Mouse (Mus musculus): ENCODE data around the gene Dgkb. TPM values are rescaled to one million over a fixed set of nuclear protein-coding genes. Genes with fewer than 3 reads are reported as not detected.

Gene Dgkb
- polyA plus RNA-seq, 1 experiment from 2014 or later, result 0.71 TPM

DNA sequence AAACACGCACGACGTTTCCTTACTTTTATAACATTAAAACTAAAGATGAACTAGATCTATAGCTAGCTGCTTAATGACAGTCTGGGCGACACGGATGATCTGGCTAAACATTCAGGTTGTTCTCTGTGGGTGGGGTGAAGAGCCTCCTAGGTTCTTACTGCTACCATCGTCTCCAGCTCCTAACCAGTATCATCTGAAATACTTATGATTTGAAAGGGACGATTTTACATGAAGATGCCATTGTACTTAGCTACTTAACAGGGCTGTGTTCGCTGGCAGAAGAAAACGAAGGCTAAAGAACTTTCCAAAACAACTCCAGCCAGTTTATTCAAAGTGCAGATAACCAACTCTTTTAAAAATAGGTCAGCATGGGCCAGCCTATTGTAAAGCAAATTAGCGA lies 63.9 kb downstream of the Dgkb start:
- ATAC-seq (ENCODE audit: low FRiP score), result no peak
- 2% methylated on average over 10 of the region's 10 CpGs for whole genome bisulfite sequencing
- no peak for DNase-seq (ENCODE audit: low spot score, missing footprints)
- H3K4me3 ChIP-seq (ENCODE audit: low read depth, low read length), result peak overlapping the region; percentile 40
- peak overlapping the region; percentile 87 for H3K4me2 ChIP-seq
- H3K36me3 ChIP-seq (ENCODE audit: control insufficient read depth, insufficient read depth, low read length), result no peaks in the 10 kb centered on the region
- peaks cover 3% of the 10 kb centered on the region; the same call in 1 of the 2 replicates for H3K4me1 ChIP-seq (ENCODE audit: control insufficient read depth, insufficient read depth, low read length)
- H3K9ac ChIP-seq (ENCODE audit: low read length), result peak overlapping the region; percentile 51; the same call in 1 of the 2 replicates
- no peaks in the 10 kb centered on the region for H3K9me3 ChIP-seq (ENCODE audit: control insufficient read depth, low read length)
- H3K27ac ChIP-seq (ENCODE audit: low read depth, low read length), result no peak overlapping the region
- no peaks in the 10 kb centered on the region for H3K27me3 ChIP-seq (ENCODE audit: control insufficient read depth, insufficient read depth, low read length)

GRCm38 (mm10) chr12:37882796-37883195 lies 65.3 kb downstream of the Dgkb start:
- WGBS, result 78% methylated on average over 1 of the region's 1 CpGs
- Histone ChIP-seq H3K27me3 (ENCODE audit: control insufficient read depth, insufficient read depth, low read length) (no peaks in the 10 kb centered on the region), H3K4me3 (ENCODE audit: low read depth, low read length) (no peak overlapping the region), H3K27ac (ENCODE audit: low read depth, low read length) (no peak overlapping the region), H3K36me3 (ENCODE audit: control insufficient read depth, insufficient read depth, low read length) (no peaks in the 10 kb centered on the region), H3K9ac (ENCODE audit: low read length) (no peak overlapping the region), H3K9me3 (ENCODE audit: control insufficient read depth, low read length) (no peaks in the 10 kb centered on the region), H3K4me1 (ENCODE audit: control insufficient read depth, insufficient read depth, low read length) (peaks cover 3% of the 10 kb centered on the region; the same call in 1 of the 2 replicates), H3K4me2 (no peak overlapping the region)
- no peak for DNase-seq (ENCODE audit: low spot score, missing footprints)
- ATAC-seq (ENCODE audit: low FRiP score), result no peak

- Histone ChIP-seq H3K36me3 (ENCODE audit: control insufficient read depth, insufficient read depth, low read length) (no peaks in the 10 kb centered on the region), H3K9ac (ENCODE audit: low read length) (no peak overlapping the region), H3K4me3 (ENCODE audit: low read depth, low read length) (no peak overlapping the region), H3K4me2 (no peak overlapping the region), H3K27me3 (ENCODE audit: control insufficient read depth, insufficient read depth, low read length) (no peaks in the 10 kb centered on the region), H3K4me1 (ENCODE audit: control insufficient read depth, insufficient read depth, low read length) (peaks cover 3% of the 10 kb centered on the region; the same call in 1 of the 2 replicates), H3K9me3 (ENCODE audit: control insufficient read depth, low read length) (no peaks in the 10 kb centered on the region), H3K27ac (ENCODE audit: low read depth, low read length) (no peak overlapping the region)
- no peak for ATAC-seq (ENCODE audit: low FRiP score)
- DNase-seq (ENCODE audit: low spot score, missing footprints), result no peak
- 86% methylated on average over 4 of the region's 4 CpGs for WGBS
Observed at GRCm38 (mm10) chr12:37883781-37884180, 66.3 kb downstream of the Dgkb start.

- no peak for DNase-seq (ENCODE audit: low spot score, missing footprints)
- Histone ChIP-seq H3K9me3 (ENCODE audit: control insufficient read depth, low read length) (no peaks in the 10 kb centered on the region), H3K36me3 (ENCODE audit: control insufficient read depth, insufficient read depth, low read length) (no peaks in the 10 kb centered on the region), H3K9ac (ENCODE audit: low read length) (no peak overlapping the region), H3K27ac (ENCODE audit: low read depth, low read length) (no peak overlapping the region), H3K27me3 (ENCODE audit: control insufficient read depth, insufficient read depth, low read length) (no peaks in the 10 kb centered on the region), H3K4me1 (ENCODE audit: control insufficient read depth, insufficient read depth, low read length) (no peaks in the 10 kb centered on the region), H3K4me3 (ENCODE audit: low read depth, low read length) (no peak overlapping the region), H3K4me2 (no peak overlapping the region)
- no peak for ATAC-seq (ENCODE audit: low FRiP score)
Observed at GRCm38 (mm10) chr12:37888591-37888990, 71.1 kb downstream of the Dgkb start.

GRCm38 (mm10) chr12:37889431-37889830 lies 71.9 kb downstream of the Dgkb start:
- H3K9me3 ChIP-seq (ENCODE audit: control insufficient read depth, low read length), result no peaks in the 10 kb centered on the region
- no peak overlapping the region for H3K9ac ChIP-seq (ENCODE audit: low read length)
- H3K27ac ChIP-seq (ENCODE audit: low read depth, low read length), result no peak overlapping the region
- DNase-seq (ENCODE audit: low spot score, missing footprints) (no peak), ATAC-seq (ENCODE audit: low FRiP score) (no peak)
- H3K4me1 ChIP-seq (ENCODE audit: control insufficient read depth, insufficient read depth, low read length), result no peaks in the 10 kb centered on the region
- no peak overlapping the region for H3K4me3 ChIP-seq (ENCODE audit: low read depth, low read length)
- no peak overlapping the region for H3K4me2 ChIP-seq
- no peaks in the 10 kb centered on the region for H3K36me3 ChIP-seq (ENCODE audit: control insufficient read depth, insufficient read depth, low read length)
- no peaks in the 10 kb centered on the region for H3K27me3 ChIP-seq (ENCODE audit: control insufficient read depth, insufficient read depth, low read length)
- WGBS, result 83% methylated on average over 4 of the region's 4 CpGs

GRCm38 (mm10) chr12:37891336-37891735 lies 73.8 kb downstream of the Dgkb start:
- no peaks in the 10 kb centered on the region for H3K36me3 ChIP-seq (ENCODE audit: control insufficient read depth, insufficient read depth, low read length)
- no peaks in the 10 kb centered on the region for H3K4me1 ChIP-seq (ENCODE audit: control insufficient read depth, insufficient read depth, low read length)
- no peak overlapping the region for H3K27ac ChIP-seq (ENCODE audit: low read depth, low read length)
- H3K4me2 ChIP-seq, result no peak overlapping the region
- no peaks in the 10 kb centered on the region for H3K9me3 ChIP-seq (ENCODE audit: control insufficient read depth, low read length)
- H3K27me3 ChIP-seq (ENCODE audit: control insufficient read depth, insufficient read depth, low read length), result no peaks in the 10 kb centered on the region
- no peak overlapping the region for H3K4me3 ChIP-seq (ENCODE audit: low read depth, low read length)
- WGBS, result 87% methylated on average over 3 of the region's 3 CpGs
- no peak overlapping the region for H3K9ac ChIP-seq (ENCODE audit: low read length)
- DNase-seq (ENCODE audit: low spot score, missing footprints) (no peak), ATAC-seq (ENCODE audit: low FRiP score) (no peak)

- no peaks in the 10 kb centered on the region for H3K27me3 ChIP-seq (ENCODE audit: control insufficient read depth, insufficient read depth, low read length)
- 87% methylated on average over 2 of the region's 2 CpGs for WGBS
- no peaks in the 10 kb centered on the region for H3K9me3 ChIP-seq (ENCODE audit: control insufficient read depth, low read length)
- no peak for ATAC-seq (ENCODE audit: low FRiP score)
- no peaks in the 10 kb centered on the region for H3K36me3 ChIP-seq (ENCODE audit: control insufficient read depth, insufficient read depth, low read length)
- no peak overlapping the region for H3K27ac ChIP-seq (ENCODE audit: low read depth, low read length)
- H3K4me2 ChIP-seq, result no peak overlapping the region
- H3K4me3 ChIP-seq (ENCODE audit: low read depth, low read length), result no peak overlapping the region
- no peak overlapping the region for H3K9ac ChIP-seq (ENCODE audit: low read length)
- no peaks in the 10 kb centered on the region for H3K4me1 ChIP-seq (ENCODE audit: control insufficient read depth, insufficient read depth, low read length)
- DNase-seq (ENCODE audit: low spot score, missing footprints), result no peak
Observed at GRCm38 (mm10) chr12:37942163-37942562, 124.6 kb downstream of the Dgkb start.

GRCm38 (mm10) chr12:37956193-37956592 lies 138.7 kb downstream of the Dgkb start:
- Histone ChIP-seq H3K9ac (ENCODE audit: low read length) (no peak overlapping the region), H3K4me3 (ENCODE audit: low read depth, low read length) (no peak overlapping the region), H3K4me1 (ENCODE audit: control insufficient read depth, insufficient read depth, low read length) (no peaks in the 10 kb centered on the region), H3K27me3 (ENCODE audit: control insufficient read depth, insufficient read depth, low read length) (no peaks in the 10 kb centered on the region), H3K36me3 (ENCODE audit: control insufficient read depth, insufficient read depth, low read length) (no peaks in the 10 kb centered on the region), H3K27ac (ENCODE audit: low read depth, low read length) (no peak overlapping the region), H3K9me3 (ENCODE audit: control insufficient read depth, low read length) (no peaks in the 10 kb centered on the region), H3K4me2 (no peak overlapping the region)
- DNase-seq (ENCODE audit: low spot score, missing footprints) (no peak), ATAC-seq (ENCODE audit: low FRiP score) (no peak)
- 88% methylated on average over 4 of the region's 4 CpGs for WGBS

GRCm38 (mm10) chr12:37971482-37971881 lies 154.0 kb downstream of the Dgkb start:
- H3K4me1 ChIP-seq (ENCODE audit: control insufficient read depth, insufficient read depth, low read length), result no peaks in the 10 kb centered on the region
- 83% methylated on average over 1 of the region's 1 CpGs for WGBS
- H3K36me3 ChIP-seq (ENCODE audit: control insufficient read depth, insufficient read depth, low read length), result no peaks in the 10 kb centered on the region
- H3K4me2 ChIP-seq, result no peak overlapping the region
- ATAC-seq (ENCODE audit: low FRiP score), result no peak
- no peaks in the 10 kb centered on the region for H3K9me3 ChIP-seq (ENCODE audit: control insufficient read depth, low read length)
- H3K4me3 ChIP-seq (ENCODE audit: low read depth, low read length), result no peak overlapping the region
- DNase-seq (ENCODE audit: low spot score, missing footprints), result no peak
- H3K27me3 ChIP-seq (ENCODE audit: control insufficient read depth, insufficient read depth, low read length), result no peaks in the 10 kb centered on the region
- no peak overlapping the region for H3K9ac ChIP-seq (ENCODE audit: low read length)
- H3K27ac ChIP-seq (ENCODE audit: low read depth, low read length), result no peak overlapping the region

Data from midbrain, embryonic 11.5 days (tissue).